Mouse (Mus musculus) ES-E14 (cell line): Measurements from ENCODE around the gene Sin3a.

ENCODE experiments used
- CHD2 ChIP-seq: IDR thresholded peaks from 2 replicates; pipeline ENCODE4 v1.6.1; 2014; ENCODE audit warnings: mild to moderate bottlenecking, low read depth, low read length, inconsistent platforms
- MAFK ChIP-seq: IDR thresholded peaks from 2 replicates; pipeline ENCODE4 v1.6.1; 2014; ENCODE audit warnings: mild to moderate bottlenecking, low read depth, low read length, inconsistent platforms; ENCODE audit not compliant: insufficient read depth
- ZC3H11A ChIP-seq: IDR thresholded peaks from 2 replicates; pipeline ENCODE4 v1.6.1; 2012; ENCODE audit warnings: low read depth, mild to moderate bottlenecking, inconsistent platforms, low read length, borderline replicate concordance

DNA sequence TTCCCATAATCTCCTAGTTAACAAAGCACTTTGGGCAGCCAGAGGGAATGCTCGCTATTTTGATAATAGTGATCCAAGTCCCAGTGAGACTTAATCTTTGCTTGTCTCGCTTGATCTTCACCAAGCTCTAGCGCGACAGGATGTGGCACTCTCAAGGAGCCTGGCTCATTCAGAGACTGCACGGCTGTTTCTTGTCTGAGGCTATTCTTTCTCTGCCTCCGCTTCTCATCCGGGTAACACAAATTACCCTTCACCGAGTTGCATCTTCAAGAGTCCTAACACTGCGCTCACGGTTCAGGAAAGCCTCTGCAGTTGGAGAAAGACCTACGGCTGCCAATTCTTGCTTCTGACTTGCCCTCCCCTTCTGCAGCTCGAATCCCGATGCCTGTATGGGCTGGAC, 85.7 kb downstream of the Sin3a start:
- TF ChIP-seq ZC3H11A (no peak), CHD2 (no peak), MAFK (no peak)
